Mouse (Mus musculus) lung, adult 2 months (tissue): Measurements from ENCODE around the gene Zfp273.

Experiments used
- CTCF ChIP-seq: fragments of 200-500 bp; IDR thresholded peaks from 2 replicates; pipeline ENCODE4 v1.5.1; 2011; ENCODE audit warnings: mild to moderate bottlenecking, low read length, control low read depth; ENCODE audit not compliant: insufficient read depth
- POLR2A ChIP-seq: fragments of 200-500 bp; IDR thresholded peaks from 2 replicates; pipeline ENCODE4 v1.6.1; 2011; ENCODE audit warnings: low read depth, mild to moderate bottlenecking, control low read depth, low read length, borderline replicate concordance; ENCODE audit errors: extremely low read depth

DNA sequence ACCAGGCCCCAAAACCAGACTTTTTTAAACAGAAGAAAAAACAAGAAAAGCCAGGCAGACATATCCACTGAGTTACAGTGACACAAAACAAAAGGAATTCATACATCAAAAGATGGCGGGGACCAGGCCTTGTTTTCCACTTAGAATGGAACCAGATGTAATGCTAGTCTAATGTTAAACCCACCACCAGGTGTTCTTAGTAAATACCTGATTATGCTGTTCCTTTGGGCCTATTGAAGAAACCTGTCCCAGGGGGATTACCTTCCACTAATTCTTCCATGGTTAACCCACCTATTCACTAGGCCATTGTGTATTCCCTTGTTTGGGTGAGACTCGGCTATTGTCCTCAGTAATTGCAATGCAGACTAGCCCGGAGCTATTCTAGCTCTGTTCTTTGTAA lies 14.9 kb upstream of the Zfp273 start:
- TF ChIP-seq POLR2A, result no peak
- no peak for TF ChIP-seq CTCF
